8 mouse cellular contexts compared by ENCODE assay signal in the genomic region with DNA sequence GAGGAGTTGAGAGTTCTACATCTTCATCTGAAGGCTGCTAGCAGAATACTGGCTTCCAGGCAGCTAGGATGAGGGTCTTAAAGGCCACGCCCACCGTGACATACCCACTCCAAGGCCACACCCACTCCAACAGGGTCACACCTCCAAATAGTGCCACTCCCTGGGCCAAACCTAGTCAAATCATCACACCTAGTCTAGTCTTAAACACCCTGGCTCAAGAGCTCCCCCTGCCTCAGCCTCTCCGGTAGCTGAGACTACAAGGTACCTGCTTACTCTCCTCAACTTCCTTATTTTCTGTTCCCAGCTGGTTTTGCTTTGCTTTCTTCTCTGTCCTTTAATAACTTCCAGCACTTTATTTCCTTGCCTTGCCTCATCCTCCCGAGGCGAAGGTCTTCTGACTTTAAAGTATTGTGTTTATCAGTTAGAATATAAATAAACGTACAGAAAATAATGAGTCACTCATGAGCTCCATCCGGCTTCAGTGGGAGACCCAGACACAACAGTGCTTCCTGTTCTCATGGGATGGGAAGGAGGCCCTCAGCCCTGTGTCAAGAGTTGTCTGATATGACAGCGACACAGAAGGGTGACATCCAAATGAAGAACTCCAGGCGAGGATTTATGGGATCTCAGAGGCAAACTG. TPM values are rescaled to one million over a fixed set of nuclear protein-coding genes. Genes with fewer than 3 reads are reported as not detected.
DNase-seq lines count a peak whose midpoint lies in the region; ATAC-seq lines count a peak whose summit lies in the region.

No protein-coding gene starts in this region.

- no peaks in the 10 kb centered on the region for H3K27me3 ChIP-seq in neural tube, embryonic 11.5 days (ENCODE audit: control insufficient read depth, insufficient read depth, low read length)
- no peaks in the 10 kb centered on the region for H3K27me3 ChIP-seq in intestine, embryonic 15.5 days (replicated peaks)
- no peaks in the 10 kb centered on the region for H3K27me3 ChIP-seq in midbrain, embryonic 16.5 days (ENCODE audit: control insufficient read depth, insufficient read depth, low read depth, low read length)

- no peak overlapping the region for H3K9ac ChIP-seq in neural tube, embryonic 11.5 days (ENCODE audit: low read length)
- no peak overlapping the region for H3K9ac ChIP-seq in intestine, embryonic 15.5 days
- no peak overlapping the region for H3K9ac ChIP-seq in midbrain, embryonic 16.5 days (ENCODE audit: low read depth, low read length)

- H3K9me3 ChIP-seq in neural tube, embryonic 11.5 days (ENCODE audit: control insufficient read depth, low read length): no peaks in the 10 kb centered on the region
- H3K9me3 ChIP-seq in intestine, embryonic 15.5 days: no peaks in the 10 kb centered on the region
- H3K9me3 ChIP-seq in midbrain, embryonic 16.5 days (replicated peaks; ENCODE audit: control insufficient read depth, low read length, poor library complexity, severe bottlenecking): no peaks in the 10 kb centered on the region

- 80% methylated on average over 9 of the region's 9 CpGs for WGBS in neural tube, embryonic 11.5 days
- 51% methylated on average over 9 of the region's 9 CpGs for WGBS in intestine, embryonic 15.5 days
- WGBS in midbrain, embryonic 16.5 days: 75% methylated on average over 9 of the region's 9 CpGs

- H3K4me2 ChIP-seq in neural tube, embryonic 11.5 days (ENCODE audit: low read depth): no peak overlapping the region
- no peak overlapping the region for H3K4me2 ChIP-seq in intestine, embryonic 15.5 days (replicated peaks)
- no peak overlapping the region for H3K4me2 ChIP-seq in midbrain, embryonic 16.5 days (ENCODE audit: low read length)

- peaks cover 7% of the 10 kb centered on the region; the same call in 1 of the 2 replicates for H3K4me1 ChIP-seq in neural tube, embryonic 11.5 days (ENCODE audit: control insufficient read depth, insufficient read depth, low read length)
- H3K4me1 ChIP-seq in intestine, embryonic 15.5 days (replicated peaks): peaks cover 17% of the 10 kb centered on the region
- H3K4me1 ChIP-seq in midbrain, embryonic 16.5 days (ENCODE audit: control insufficient read depth, insufficient read depth, low read length): peaks cover 7% of the 10 kb centered on the region

- ATAC-seq in neural tube, embryonic 11.5 days (ENCODE audit: insufficient read depth, low FRiP score, low TSS enrichment): no peak
- peak; percentile 64; the same call in 1 of the 2 replicates for ATAC-seq in intestine, embryonic 15.5 days
- ATAC-seq in midbrain, embryonic 16.5 days: no peak

- H3K27ac ChIP-seq in neural tube, embryonic 11.5 days (ENCODE audit: low read depth, low read length): 0 out of 2 replicates have a peak overlapping the region, but pooled peaks have one; percentile 34
- H3K27ac ChIP-seq in intestine, embryonic 15.5 days: no peak overlapping the region
- H3K27ac ChIP-seq in midbrain, embryonic 16.5 days (ENCODE audit: low read length): peak overlapping the region; percentile 43

- peak; percentile 49 for DNase-seq in adrenal gland, postnatal 14 days
- DNase-seq in adrenal gland, adult 18-20 months (ENCODE audit: low spot score in 2 of 2): no peak
- no peak for DNase-seq in neural tube, embryonic 11.5 days (ENCODE audit: low spot score)
- DNase-seq in neural tube, embryonic 10.5 days (ENCODE audit: extremely low spot score, low spot score): no peak
- DNase-seq in retina, postnatal 1 day: no peak
- DNase-seq in embryo, embryonic 9.5 days (ENCODE audit: extremely low spot score): no peak

- H3K4me3 ChIP-seq in neural tube, embryonic 11.5 days (ENCODE audit: low read depth, low read length): no peak overlapping the region
- H3K4me3 ChIP-seq in intestine, embryonic 15.5 days (replicated peaks): no peak overlapping the region
- H3K4me3 ChIP-seq in midbrain, embryonic 16.5 days (ENCODE audit: low read depth, low read length): no peak overlapping the region

- H3K36me3 ChIP-seq in neural tube, embryonic 11.5 days (ENCODE audit: control insufficient read depth, insufficient read depth, low read length): no peaks in the 10 kb centered on the region
- no peaks in the 10 kb centered on the region for H3K36me3 ChIP-seq in intestine, embryonic 15.5 days
- no peaks in the 10 kb centered on the region for H3K36me3 ChIP-seq in midbrain, embryonic 16.5 days (ENCODE audit: control insufficient read depth, insufficient read depth, low read length)

RNA-seq across cellular contexts. Expression of gene Sema4d, which starts 22.4 kb away (rescaled TPM):
- 9.5 and 20.0 TPM in 2 replicates for total RNA-seq in adrenal gland, postnatal 14 days (2021)
- 10 to 100 TPM in 1 of 2 experiments, 1 to 10 TPM in 1; 8.0 to 13.5 TPM for total RNA-seq in adrenal gland, adult 18-20 months (2021)
- 6.7 and 7.4 TPM in 2 replicates for polyA plus RNA-seq in neural tube, embryonic 11.5 days (2014; fragmentation: Nextera tagmentation; extraction: Ambion mirVana)
- polyA plus RNA-seq in intestine, embryonic 15.5 days (2015; fragmentation: Nextera tagmentation; extraction: Ambion mirVana): 6.2 and 7.0 TPM in 2 replicates
- 15.4 and 16.7 TPM in 2 replicates for polyA plus RNA-seq in midbrain, embryonic 16.5 days (2015; fragmentation: Nextera tagmentation; extraction: Ambion mirVana)

RNA-seq across cellular contexts. Expression of gene Gadd45g, which starts 30.5 kb away (rescaled TPM):
- total RNA-seq in adrenal gland, postnatal 14 days (2021): 51.7 and 63.2 TPM in 2 replicates
- 10 to 100 TPM; 44.9 to 80.0 TPM for total RNA-seq in adrenal gland, adult 18-20 months (2021)
- 149 and 170 TPM in 2 replicates for polyA plus RNA-seq in neural tube, embryonic 11.5 days (2014; fragmentation: Nextera tagmentation; extraction: Ambion mirVana)
- 35.4 and 36.3 TPM in 2 replicates for polyA plus RNA-seq in intestine, embryonic 15.5 days (2015; fragmentation: Nextera tagmentation; extraction: Ambion mirVana)
- polyA plus RNA-seq in midbrain, embryonic 16.5 days (2015; fragmentation: Nextera tagmentation; extraction: Ambion mirVana): 44.2 and 45.5 TPM in 2 replicates
